Mouse (Mus musculus) megakaryocyte, embryonic 14.5 days (primary cell): ENCODE measurements around the gene Dut.

ENCODE experiments used
- FLI1 ChIP-seq: IDR thresholded peaks from 2 replicates; pipeline ENCODE4 v1.6.1; 2012; ENCODE audit warnings: low read length, inconsistent platforms, mixed read lengths
- GATA1 ChIP-seq: IDR thresholded peaks from 3 replicates; pipeline ENCODE4 v1.6.1; 2012; ENCODE audit warnings: mixed read lengths, low read length, inconsistent platforms, borderline replicate concordance

DNA sequence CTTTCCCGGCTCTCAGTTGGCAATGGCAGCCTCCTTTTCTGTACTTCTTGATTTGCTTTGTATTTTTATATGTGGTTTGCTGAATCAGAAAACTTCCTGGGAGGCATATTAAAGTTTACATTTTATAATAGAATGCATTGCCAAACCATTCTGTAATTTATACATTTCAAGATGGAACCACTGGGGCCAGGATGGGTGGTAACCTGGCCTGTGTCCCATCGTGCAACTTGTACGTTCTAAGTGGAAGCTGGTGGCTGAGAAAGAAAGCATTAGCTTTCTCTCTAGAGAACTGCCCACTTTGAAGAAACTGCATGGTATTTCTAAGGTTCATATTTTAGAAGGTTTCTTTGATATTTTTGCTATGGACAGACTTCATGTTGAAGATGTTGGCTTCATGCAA lies 48.5 kb downstream of the Dut start:
- TF ChIP-seq GATA1 (no peak), FLI1 (no peak)
